Mouse (Mus musculus) neural tube, embryonic 14.5 days (tissue): ENCODE measurements at regions not wholly inside any gene's neighbourhood (a gene's known extent, or its start where the extent isn't known, plus 50 kb on each side); places are given as distances from the start of the nearest gene placed in this dataset.

Experiments
- ATAC-seq: fragments of 200-750 bp; cut with Nextera tagmentation; 2 replicates; pipeline ENCODE4 v1.8.0; 2017; ENCODE audit warnings: low read depth, mild to moderate bottlenecking, moderate TSS enrichment, moderate library complexity
- H3K27ac ChIP-seq: fragments of 300-500 bp; sonication (generic); 2 replicates; pipeline ENCODE4 v1.5.1; 2014; ENCODE audit warnings: low read depth, mild to moderate bottlenecking, control low read depth, low read length, moderate library complexity, mixed read lengths
- H3K27me3 ChIP-seq: fragments of 300-500 bp; sonication (generic); 2 replicates; pipeline ENCODE4 v1.6.1; 2014; ENCODE audit warnings: low read length; ENCODE audit not compliant: control insufficient read depth, insufficient read depth
- H3K36me3 ChIP-seq: fragments of 300-500 bp; sonication (generic); 2 replicates; pipeline ENCODE4 v1.6.1; 2014; ENCODE audit warnings: low read length, mixed read lengths; ENCODE audit not compliant: control insufficient read depth, insufficient read depth
- H3K4me1 ChIP-seq: fragments of 300-500 bp; sonication (generic); 2 replicates; pipeline ENCODE4 v1.6.1; 2014; ENCODE audit warnings: low read length; ENCODE audit not compliant: control insufficient read depth, insufficient read depth
- H3K4me2 ChIP-seq: fragments of 300-500 bp; sonication (generic); 2 replicates; pipeline ENCODE4 v1.6.1; 2014; ENCODE audit warnings: mild to moderate bottlenecking, low read depth, low read length, control low read depth
- H3K4me3 ChIP-seq: fragments of 300-500 bp; sonication (generic); 2 replicates; pipeline ENCODE4 v1.5.1; 2014; ENCODE audit warnings: low read depth, low read length, control low read depth, mixed read lengths
- H3K9ac ChIP-seq: fragments of 300-500 bp; sonication (generic); replicated peaks from 2 replicates; pipeline ENCODE4 v1.6.1; 2014; ENCODE audit warnings: low read depth, mild to moderate bottlenecking, control low read depth, low read length, mixed read lengths
- H3K9me3 ChIP-seq: fragments of 300-500 bp; sonication (generic); 2 replicates; pipeline ENCODE4 v1.6.1; 2016; ENCODE audit warnings: low read length; ENCODE audit not compliant: control insufficient read depth
- WGBS: fragments of 180-500 bp; shearing (Covaris S2); extraction: QIAGEN DNeasy Blood & Tissue Kit; methylation state at CpG from one replicate; pipeline ENCODE4 v1.1.7; 2014; 5-methylcytosine and 5-hydroxymethylcytosine counted together

GRCm38 (mm10) chr11:114330316-114330715, 263.5 kb upstream of the Sdk2 start:
- ATAC-seq: no peak
- Histone ChIP-seq H3K9me3 (no peaks in the 10 kb centered on the region), H3K4me1 (no peaks in the 10 kb centered on the region), H3K9ac (no peak overlapping the region), H3K27me3 (no peaks in the 10 kb centered on the region), H3K4me2 (no peak overlapping the region), H3K4me3 (no peak overlapping the region), H3K27ac (no peak overlapping the region), H3K36me3 (no peaks in the 10 kb centered on the region)
- 92% methylated on average over 5 of the region's 5 CpGs for WGBS

GRCm38 (mm10) chr11:114322627-114323026, 255.8 kb upstream of the Sdk2 start:
- H3K36me3 ChIP-seq: no peaks in the 10 kb centered on the region
- WGBS: 87% methylated on average over 4 of the region's 4 CpGs
- no peak overlapping the region for H3K4me2 ChIP-seq
- H3K9ac ChIP-seq: no peak overlapping the region
- no peak overlapping the region for H3K27ac ChIP-seq
- no peak overlapping the region for H3K4me3 ChIP-seq
- ATAC-seq: no peak
- no peaks in the 10 kb centered on the region for H3K4me1 ChIP-seq
- H3K27me3 ChIP-seq: no peaks in the 10 kb centered on the region
- no peaks in the 10 kb centered on the region for H3K9me3 ChIP-seq

GRCm38 (mm10) chr11:114321974-114322373, 255.1 kb upstream of the Sdk2 start:
- Histone ChIP-seq H3K27ac (no peak overlapping the region), H3K4me2 (no peak overlapping the region)
- 82% methylated on average over 12 of the region's 12 CpGs for WGBS

GRCm38 (mm10) chr11:114321527-114321926, 254.7 kb upstream of the Sdk2 start:
- no peak for ATAC-seq
- Histone ChIP-seq H3K9ac (no peak overlapping the region), H3K9me3 (no peaks in the 10 kb centered on the region), H3K27ac (no peak overlapping the region), H3K27me3 (no peaks in the 10 kb centered on the region), H3K4me1 (no peaks in the 10 kb centered on the region), H3K4me2 (no peak overlapping the region), H3K4me3 (no peak overlapping the region), H3K36me3 (no peaks in the 10 kb centered on the region)
- 84% methylated on average over 8 of the region's 8 CpGs for WGBS

More at GRCm38 (mm10) chr11:114321974-114322373, 255.1 kb upstream of the Sdk2 start:
- no peaks in the 10 kb centered on the region for H3K4me1 ChIP-seq
- H3K4me3 ChIP-seq: no peak overlapping the region
- no peaks in the 10 kb centered on the region for H3K36me3 ChIP-seq
- ATAC-seq: no peak
- no peak overlapping the region for H3K9ac ChIP-seq
- no peaks in the 10 kb centered on the region for H3K9me3 ChIP-seq
- H3K27me3 ChIP-seq: no peaks in the 10 kb centered on the region

- H3K36me3 ChIP-seq: no peaks in the 10 kb centered on the region
- no peaks in the 10 kb centered on the region for H3K27me3 ChIP-seq
- H3K4me1 ChIP-seq: no peaks in the 10 kb centered on the region
- H3K27ac ChIP-seq: no peak overlapping the region
- no peak overlapping the region for H3K4me3 ChIP-seq
- no peak for ATAC-seq
- no peaks in the 10 kb centered on the region for H3K9me3 ChIP-seq
- 76% methylated on average over 8 of the region's 8 CpGs for WGBS
- no peak overlapping the region for H3K4me2 ChIP-seq
- H3K9ac ChIP-seq: no peak overlapping the region
These were observed 248.4 kb upstream of the Sdk2 start for GRCm38 (mm10) chr11:114315274-114315673.

GRCm38 (mm10) chr11:114313652-114314051, 246.8 kb upstream of the Sdk2 start:
- Histone ChIP-seq H3K27ac (no peak overlapping the region), H3K4me2 (no peak overlapping the region), H3K9ac (no peak overlapping the region), H3K27me3 (no peaks in the 10 kb centered on the region), H3K4me3 (no peak overlapping the region), H3K4me1 (no peaks in the 10 kb centered on the region), H3K9me3 (no peaks in the 10 kb centered on the region), H3K36me3 (no peaks in the 10 kb centered on the region)
- no peak for ATAC-seq
- WGBS: 43% methylated on average over 6 of the region's 6 CpGs

GRCm38 (mm10) chr11:114311640-114312039, 244.8 kb upstream of the Sdk2 start:
- Histone ChIP-seq H3K36me3 (no peaks in the 10 kb centered on the region), H3K9ac (no peak overlapping the region), H3K4me3 (no peak overlapping the region), H3K4me1 (no peaks in the 10 kb centered on the region), H3K27ac (no peak overlapping the region), H3K27me3 (no peaks in the 10 kb centered on the region), H3K4me2 (no peak overlapping the region), H3K9me3 (no peaks in the 10 kb centered on the region)
- no peak for ATAC-seq
- 87% methylated on average over 4 of the region's 4 CpGs for WGBS

GRCm38 (mm10) chr11:114303636-114304354, 236.9 kb upstream of the Sdk2 start:
- WGBS: 33% methylated on average over 13 of the region's 13 CpGs
- Histone ChIP-seq H3K27ac (no peak overlapping the region), H3K9me3 (no peaks in the 10 kb centered on the region), H3K36me3 (no peaks in the 10 kb centered on the region), H3K4me2 (no peak overlapping the region), H3K27me3 (no peaks in the 10 kb centered on the region), H3K4me1 (peaks cover 24% of the 10 kb centered on the region), H3K4me3 (no peak overlapping the region), H3K9ac (no peak overlapping the region)
- peak; percentile 78; the same call in 1 of the 2 replicates for ATAC-seq

- no peaks in the 10 kb centered on the region for H3K9me3 ChIP-seq
- no peaks in the 10 kb centered on the region for H3K36me3 ChIP-seq
- no peak overlapping the region for H3K4me2 ChIP-seq
- H3K9ac ChIP-seq: no peak overlapping the region
- peaks cover 24% of the 10 kb centered on the region for H3K4me1 ChIP-seq
- H3K27me3 ChIP-seq: no peaks in the 10 kb centered on the region
- H3K4me3 ChIP-seq: no peak overlapping the region
- ATAC-seq: peak; percentile 38; the same call in 1 of the 2 replicates
- H3K27ac ChIP-seq: no peak overlapping the region
- WGBS: 24% methylated on average over 10 of the region's 10 CpGs
These were observed 233.9 kb upstream of the Sdk2 start for GRCm38 (mm10) chr11:114300611-114301319.
